8 mouse cellular contexts compared by ENCODE assay signal in the genomic region with DNA sequence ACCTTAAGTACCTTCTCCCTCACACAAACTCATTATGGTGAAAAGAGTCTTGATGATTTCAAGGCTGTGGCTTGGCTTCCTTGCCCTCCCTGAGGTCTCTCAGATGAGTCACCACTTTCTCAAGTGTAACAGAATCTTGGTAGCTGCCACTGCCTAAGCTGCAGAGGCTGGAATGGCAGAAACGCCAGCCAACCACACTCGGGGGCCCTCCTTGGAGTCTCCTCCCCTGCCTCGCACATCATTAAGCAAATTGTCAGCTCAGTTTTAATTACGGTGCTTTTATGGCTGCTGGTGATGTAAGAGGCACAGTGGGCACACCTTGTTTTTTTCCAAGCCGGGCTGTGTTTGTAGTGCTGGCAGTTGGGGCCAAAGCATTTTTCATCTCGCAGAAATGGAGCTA.
A peak's percentile ranks its signal among the peaks of the same experiment; 100 is the strongest.
DNase-seq lines count a peak whose midpoint lies in the region; ATAC-seq and TF ChIP-seq lines count a peak whose summit lies in the region.
"Had no signal": no experiment of that assay in that cellular context is flagged by ENCODE, and none has a peak within 500 bp of the region (broad histone marks: within the 10 kb centered on the region; RNA-seq: fewer than 3 reads in every experiment).

No protein-coding gene starts in this region.

- H3K4me3 ChIP-seq in thymus, adult 2 months (ENCODE audit: control insufficient read depth, insufficient read depth, low read length) = no peak overlapping the region
- no peak overlapping the region for H3K4me3 ChIP-seq in limb, embryonic 11.5 days (ENCODE audit: low read depth, low read length)
- H3K4me3 ChIP-seq in liver, postnatal 0 days (ENCODE audit: low read depth, low read length) = no peak overlapping the region
- H3K4me3 ChIP-seq: stomach, embryonic 15.5 days had no signal

- no peak overlapping the region for H3K9ac ChIP-seq in limb, embryonic 11.5 days (ENCODE audit: low read length)
- no peak overlapping the region for H3K9ac ChIP-seq in liver, postnatal 0 days (replicated peaks)
- H3K9ac ChIP-seq: stomach, embryonic 15.5 days had no signal

- peak; percentile 55; the same call in 1 of the 2 replicates for ATAC-seq in limb, embryonic 11.5 days (ENCODE audit: insufficient number of reproducible peaks, low FRiP score, low TSS enrichment, low read depth)
- no peak for ATAC-seq in liver, postnatal 0 days
- no peak for ATAC-seq in cerebellum, adult (ENCODE audit: insufficient number of reproducible peaks, low FRiP score, low TSS enrichment)

- H3K27me3 ChIP-seq in thymus, adult 2 months (ENCODE audit: control insufficient read depth, insufficient read depth, low read length) = no peaks in the 10 kb centered on the region
- no peaks in the 10 kb centered on the region for H3K27me3 ChIP-seq in limb, embryonic 11.5 days (ENCODE audit: control insufficient read depth, insufficient read depth, low read length)
- no peaks in the 10 kb centered on the region for H3K27me3 ChIP-seq in liver, postnatal 0 days (ENCODE audit: insufficient read depth, low read length)
- H3K27me3 ChIP-seq: stomach, embryonic 15.5 days had no signal

- no peak for TF ChIP-seq POLR2A in thymus, adult 2 months (IDR thresholded peaks at IDR 0.05; ENCODE audit: control insufficient read depth, extremely low read depth, insufficient read depth, low read length, poor library complexity)

- peak; percentile 45 for DNase-seq in thymus, postnatal 4 days
- no peak for DNase-seq in thymus, adult 2 months
- peak; percentile 48 for DNase-seq in forelimb bud, embryonic 11.5 days (ENCODE audit: low read depth, low spot score)
- peak; percentile 39 for DNase-seq in limb, embryonic 11.5 days (ENCODE audit: low spot score)
- no peak for DNase-seq in cerebellum, postnatal 4 days (ENCODE audit: low spot score in 2 of 2)
- no peak for DNase-seq in liver, postnatal 0 days

- no peak for TF ChIP-seq EP300 in liver, postnatal 0 days (IDR thresholded peaks at IDR 0.05; ENCODE audit: low read depth)

- H3K4me2 ChIP-seq in limb, embryonic 11.5 days (ENCODE audit: low read depth, severe bottlenecking) = no peak overlapping the region
- no peak overlapping the region for H3K4me2 ChIP-seq in liver, postnatal 0 days (ENCODE audit: low read depth, low read length)
- H3K4me2 ChIP-seq: stomach, embryonic 15.5 days had no signal

- no peak overlapping the region for H3K27ac ChIP-seq in thymus, adult 2 months (ENCODE audit: control insufficient read depth, insufficient read depth, low read length)
- H3K27ac ChIP-seq in limb, embryonic 11.5 days (replicated peaks; ENCODE audit: low read depth, low read length) = no peak overlapping the region
- H3K27ac ChIP-seq in liver, postnatal 0 days (ENCODE audit: low read depth) = no peak overlapping the region
- H3K27ac ChIP-seq: stomach, embryonic 15.5 days had no signal

- peaks cover 7% of the 10 kb centered on the region for H3K4me1 ChIP-seq in thymus, adult 2 months (replicated peaks; ENCODE audit: control insufficient read depth, insufficient read depth, low read length)
- H3K4me1 ChIP-seq in limb, embryonic 11.5 days (ENCODE audit: control insufficient read depth, insufficient read depth, low read length) = no peaks in the 10 kb centered on the region
- H3K4me1 ChIP-seq in liver, postnatal 0 days (ENCODE audit: insufficient read depth) = no peaks in the 10 kb centered on the region
- H3K4me1 ChIP-seq: stomach, embryonic 15.5 days had no signal

- H3K9me3 ChIP-seq in limb, embryonic 11.5 days (ENCODE audit: control insufficient read depth, low read length) = no peaks in the 10 kb centered on the region
- H3K9me3 ChIP-seq in liver, postnatal 0 days (ENCODE audit: low read length) = no peaks in the 10 kb centered on the region
- H3K9me3 ChIP-seq: stomach, embryonic 15.5 days had no signal

- no peaks in the 10 kb centered on the region for H3K36me3 ChIP-seq in thymus, adult 2 months (ENCODE audit: control insufficient read depth, insufficient read depth, low read length)
- no peaks in the 10 kb centered on the region for H3K36me3 ChIP-seq in limb, embryonic 11.5 days (ENCODE audit: control insufficient read depth, insufficient read depth, low read length)
- H3K36me3 ChIP-seq in liver, postnatal 0 days (replicated peaks; ENCODE audit: insufficient read depth, low read length) = no peaks in the 10 kb centered on the region
- H3K36me3 ChIP-seq: stomach, embryonic 15.5 days had no signal

- WGBS in thymus, adult 2 months = 74% methylated on average over 6 of the region's 6 CpGs
- 23% methylated on average over 6 of the region's 6 CpGs for WGBS in limb, embryonic 11.5 days
- 74% methylated on average over 6 of the region's 6 CpGs for WGBS in liver, postnatal 0 days (ENCODE audit: insufficient replicate concordance)

- no peak for TF ChIP-seq CTCF in thymus, adult 2 months (IDR thresholded peaks at IDR 0.05; ENCODE audit: borderline replicate concordance, control insufficient read depth, extremely low read depth, insufficient read depth, low read length, poor library complexity)
- no peak for TF ChIP-seq CTCF in liver, postnatal 0 days (IDR thresholded peaks at IDR 0.05; ENCODE audit: low read depth)

Comparison
In these comparisons a context has a peak if more than half of its experiments do, and no peak if none do; other contexts are left out.
1. DNase-seq: peak in thymus, postnatal 4 days (single experiment), forelimb bud, embryonic 11.5 days (single experiment) and limb, embryonic 11.5 days (single experiment); none in thymus, adult 2 months (single experiment), cerebellum, postnatal 4 days (0 of 2) and liver, postnatal 0 days (single experiment).